Mouse (Mus musculus) kidney, embryonic 15.5 days (tissue): ENCODE results near the gene Larp1. TPM values are rescaled to one million over a fixed set of nuclear protein-coding genes. Genes with fewer than 3 reads are reported as not detected.
A peak's percentile ranks its signal among the peaks of the same experiment; 100 is the strongest.
"Not testable (repeated sequence)": the region's sequence is repeated elsewhere in the genome, so short reads cannot be mapped to it uniquely, and the experiment has no call there.

Source experiments
- ATAC-seq: fragments of 200-750 bp; cut with Nextera tagmentation; replicated peaks from 2 replicates; pipeline ENCODE4 v1.8.0; 2017; ENCODE audit warnings: moderate TSS enrichment; ENCODE audit not compliant: low FRiP score
- H3K27ac ChIP-seq: fragments of 300-500 bp; sonication (generic); 2 replicates; pipeline ENCODE4 v1.5.1; 2015; ENCODE audit warnings: mild to moderate bottlenecking, inconsistent platforms
- H3K27me3 ChIP-seq: fragments of 300-500 bp; sonication (generic); 2 replicates; pipeline ENCODE4 v1.6.1; 2015; ENCODE audit warnings: inconsistent platforms
- H3K36me3 ChIP-seq: fragments of 300-500 bp; sonication (generic); 2 replicates; pipeline ENCODE4 v1.6.1; 2015; ENCODE audit warnings: inconsistent platforms
- H3K4me1 ChIP-seq: fragments of 300-500 bp; sonication (generic); 2 replicates; pipeline ENCODE4 v1.6.1; 2015; ENCODE audit warnings: inconsistent platforms
- H3K4me2 ChIP-seq: fragments of 300-500 bp; sonication (generic); 2 replicates; pipeline ENCODE4 v1.6.1; 2015; ENCODE audit warnings: moderate library complexity, mild to moderate bottlenecking, inconsistent platforms
- H3K4me3 ChIP-seq: fragments of 300-500 bp; sonication (generic); replicated peaks from 2 replicates; pipeline ENCODE4 v1.5.1; 2015; ENCODE audit warnings: mild to moderate bottlenecking, inconsistent platforms
- H3K9ac ChIP-seq: fragments of 300-500 bp; sonication (generic); 2 replicates; pipeline ENCODE4 v1.6.1; 2015; ENCODE audit warnings: mild to moderate bottlenecking, inconsistent platforms
- H3K9me3 ChIP-seq: fragments of 300-500 bp; sonication (generic); replicated peaks from 2 replicates; pipeline ENCODE4 v1.6.1; 2016; ENCODE audit warnings: inconsistent platforms
- WGBS: fragments of 180-500 bp; shearing (Covaris S2); methylation state at CpG from one replicate; pipeline ENCODE4 v1.1.7; 2015; ENCODE audit warnings: mixed read lengths; 5-methylcytosine and 5-hydroxymethylcytosine counted together
- polyA plus RNA-seq: library from polyadenylated mRNA; unstranded; fragments of >200 nt; fragmentation: Nextera tagmentation; extraction: Ambion mirVana; gene quantifications from 2 replicates; pipeline ENCODE4 v1.2.1, GENCODE M21; 2015

Larp1 gene
- polyA plus RNA-seq, 1 experiment from 2014 or later, result 19.3 TPM

DNA sequence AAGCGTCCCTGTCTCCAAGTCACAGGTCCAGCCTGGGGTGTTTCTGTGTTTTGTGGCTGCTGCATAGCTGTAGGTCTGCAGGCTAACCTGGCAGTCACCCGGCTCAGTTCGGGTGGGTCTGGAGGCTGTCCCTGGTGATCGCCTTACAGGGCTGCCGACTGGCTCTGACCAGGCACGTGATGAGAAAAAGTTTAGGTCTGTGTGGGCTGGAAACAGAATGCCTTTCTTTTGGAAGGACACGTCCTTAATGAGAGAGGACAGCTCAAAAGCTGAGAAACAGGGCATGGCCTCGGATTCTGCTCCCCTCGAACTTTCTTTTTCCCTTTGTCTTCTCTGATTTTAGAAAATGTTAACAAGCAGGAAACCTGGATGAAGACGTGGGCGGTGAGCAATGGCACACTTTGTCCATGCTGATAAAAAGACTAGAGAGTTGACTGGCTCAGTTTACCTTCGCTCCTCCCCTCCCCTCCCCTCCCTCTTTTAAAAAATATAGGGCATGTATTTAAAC, 84.2 kb downstream of the Larp1 start, which contains the start of gene Gm12248:
TSS of gene Gm12248 (minus strand) at position 114 of the 508 bp plus-strand sequence.
- 14% methylated on average over 12 of the region's 12 CpGs for WGBS
- Histone ChIP-seq H3K36me3 (no peaks in the 10 kb centered on the region), H3K9ac (no peak within 1 kb of the TSS), H3K4me3 (peak within 1 kb of the TSS; percentile 19), H3K27me3 (0 out of 2 replicates have a peak, but pooled peaks cover 7% of the 10 kb centered on the region), H3K4me2 (peak within 1 kb of the TSS; percentile 51), H3K27ac (no peak within 1 kb of the TSS), H3K4me1 (peaks cover 23% of the 10 kb centered on the region), H3K9me3 (no peaks in the 10 kb centered on the region)
- peak; percentile 85 for ATAC-seq

DNA sequence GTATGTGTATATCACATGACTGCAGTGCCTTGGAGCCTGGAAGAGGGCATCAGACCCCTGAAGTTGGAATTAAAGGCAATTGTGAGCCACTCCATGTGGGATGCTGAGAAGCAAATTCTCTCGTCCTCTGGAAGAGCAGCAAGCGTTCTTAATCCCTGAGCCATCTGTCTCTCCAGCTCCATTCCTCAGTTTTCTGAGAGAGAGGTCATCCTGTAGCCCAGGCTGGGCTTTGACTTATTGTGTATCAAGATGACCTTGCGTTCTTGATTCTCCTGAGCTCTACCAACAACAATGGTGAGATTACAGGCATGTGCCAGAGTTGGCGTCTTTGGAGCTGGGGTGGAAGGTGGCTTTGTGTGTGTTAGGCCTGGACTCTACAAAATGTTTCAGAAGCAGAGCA, 85.9 kb downstream of the Larp1 start:
- Histone ChIP-seq H3K4me3 (no peak overlapping the region), H3K36me3 (no peaks in the 10 kb centered on the region), H3K27me3 (0 out of 2 replicates have a peak, but pooled peaks cover 10% of the 10 kb centered on the region), H3K9me3 (no peaks in the 10 kb centered on the region), H3K4me1 (peaks cover 23% of the 10 kb centered on the region), H3K9ac (no peak overlapping the region), H3K4me2 (no peak overlapping the region), H3K27ac (no peak overlapping the region)
- WGBS, result 86% methylated on average over 4 of the region's 4 CpGs
- ATAC-seq, result no peak

DNA sequence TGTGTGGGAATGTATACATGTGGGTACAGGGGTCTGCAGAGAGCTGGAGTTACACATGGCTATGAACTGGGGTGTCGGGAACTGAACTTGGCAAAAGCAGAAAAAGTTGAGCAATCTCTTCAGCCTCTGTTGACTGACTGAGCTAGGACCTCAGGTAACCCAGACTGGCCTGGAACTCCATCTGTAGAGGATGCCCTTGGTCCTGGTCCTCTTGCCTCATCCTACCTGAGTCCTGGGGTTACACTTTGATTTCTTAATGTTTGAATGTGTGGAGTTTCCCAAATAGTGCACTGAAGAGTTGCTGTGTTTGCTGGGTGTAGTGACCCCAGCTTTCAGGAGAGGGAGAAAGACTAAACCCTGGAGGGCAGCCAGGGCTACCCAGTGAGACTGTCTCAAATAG, 86.7 kb downstream of the Larp1 start:
- Histone ChIP-seq H3K27ac (no peak overlapping the region), H3K36me3 (no peaks in the 10 kb centered on the region), H3K9ac (no peak overlapping the region), H3K4me1 (peaks cover 23% of the 10 kb centered on the region), H3K4me2 (no peak overlapping the region), H3K9me3 (no peaks in the 10 kb centered on the region), H3K27me3 (0 out of 2 replicates have a peak, but pooled peaks cover 10% of the 10 kb centered on the region), H3K4me3 (no peak overlapping the region)
- WGBS, result 80% methylated on average over 1 of the region's 1 CpGs
- ATAC-seq, result no peak

DNA sequence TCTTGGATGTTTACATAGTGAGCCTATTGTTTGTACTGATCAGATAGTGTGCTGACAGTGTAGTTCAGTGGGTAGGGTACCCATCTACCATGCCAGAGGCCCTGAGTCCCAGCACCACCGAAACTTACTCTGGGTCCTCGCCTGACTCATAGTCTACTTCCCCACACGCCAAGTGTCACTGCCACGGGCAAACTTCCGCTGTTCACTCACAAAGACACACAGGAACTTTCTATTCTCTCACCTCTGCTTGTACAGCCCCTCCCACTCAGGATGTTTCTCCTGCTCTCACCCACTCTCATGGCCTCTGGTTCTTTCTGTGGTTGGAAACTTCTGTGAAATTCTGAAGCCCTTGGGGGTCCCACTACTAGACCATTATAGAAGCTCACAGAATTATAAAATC, 87.3 kb downstream of the Larp1 start:
- no peak for ATAC-seq
- Histone ChIP-seq H3K9ac (no peak overlapping the region), H3K4me1 (peaks cover 23% of the 10 kb centered on the region), H3K4me2 (no peak overlapping the region), H3K27ac (no peak overlapping the region), H3K4me3 (no peak overlapping the region), H3K36me3 (no peaks in the 10 kb centered on the region), H3K27me3 (0 out of 2 replicates have a peak, but pooled peaks cover 10% of the 10 kb centered on the region), H3K9me3 (no peaks in the 10 kb centered on the region)
- WGBS, result 64% methylated on average over 5 of the region's 5 CpGs

- Histone ChIP-seq H3K4me2 (peak overlapping the region; percentile 83), H3K36me3 (no peaks in the 10 kb centered on the region), H3K9me3 (no peaks in the 10 kb centered on the region), H3K27ac (no peak overlapping the region), H3K4me3 (peak overlapping the region; percentile 44), H3K27me3 (0 out of 2 replicates have a peak, but pooled peaks cover 10% of the 10 kb centered on the region), H3K4me1 (peaks cover 23% of the 10 kb centered on the region), H3K9ac (no peak overlapping the region)
- WGBS, result 59% methylated on average over 20 of the region's 20 CpGs
- no peak for ATAC-seq
These were observed 88.2 kb downstream of the Larp1 start for GRCm38 (mm10) chr11:58096821-58097620.

DNA sequence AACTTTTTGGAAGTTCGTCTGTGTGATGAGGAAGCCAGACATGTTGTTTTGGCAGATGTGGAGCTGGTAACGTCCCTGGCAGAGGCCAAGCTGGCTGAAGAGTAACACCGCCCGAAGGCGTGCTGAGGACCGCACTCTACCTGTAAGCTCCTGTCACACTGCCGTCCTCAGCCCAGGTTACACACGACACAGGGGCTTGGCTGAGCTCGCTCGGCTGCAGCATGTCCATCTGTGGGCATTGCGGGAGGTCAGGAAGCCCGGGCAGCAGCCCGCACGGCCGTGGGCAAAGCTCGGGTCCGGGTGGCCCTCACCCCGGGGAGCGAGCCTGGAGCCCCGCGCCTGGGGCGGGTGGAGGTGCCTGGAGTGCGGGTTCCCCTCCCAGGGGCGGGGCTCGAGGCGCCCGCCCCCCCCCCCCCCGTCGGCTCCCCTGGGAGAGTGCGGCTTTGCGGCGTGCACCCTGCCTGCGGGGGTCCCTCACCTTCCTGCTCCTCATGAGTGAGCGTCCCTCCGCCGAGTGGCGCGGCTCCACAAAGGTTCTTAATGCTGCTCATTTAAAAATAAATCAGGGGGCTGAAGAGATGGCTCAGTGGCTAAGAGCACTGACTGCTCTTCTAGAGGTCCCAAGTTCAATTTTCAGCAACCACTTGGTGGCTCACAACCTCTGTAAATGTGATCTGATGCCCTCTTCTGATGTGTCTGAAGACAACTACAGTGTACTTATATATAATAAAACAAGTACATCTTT, 88.9 kb downstream of the Larp1 start:
- 1% methylated on average over 32 of the region's 38 CpGs for WGBS
- no peak overlapping the region for H3K27ac ChIP-seq
- H3K9me3 ChIP-seq, result no peaks in the 10 kb centered on the region
- peak overlapping the region; percentile 35; the same call in 1 of the 2 replicates for H3K9ac ChIP-seq
- peak; percentile 47 for ATAC-seq
- peak overlapping the region; percentile 44 for H3K4me3 ChIP-seq
- H3K36me3 ChIP-seq, result no peaks in the 10 kb centered on the region
- peaks cover 21% of the 10 kb centered on the region for H3K4me1 ChIP-seq
- peak overlapping the region; percentile 83 for H3K4me2 ChIP-seq
- H3K27me3 ChIP-seq, result 0 out of 2 replicates have a peak, but pooled peaks cover 10% of the 10 kb centered on the region

DNA sequence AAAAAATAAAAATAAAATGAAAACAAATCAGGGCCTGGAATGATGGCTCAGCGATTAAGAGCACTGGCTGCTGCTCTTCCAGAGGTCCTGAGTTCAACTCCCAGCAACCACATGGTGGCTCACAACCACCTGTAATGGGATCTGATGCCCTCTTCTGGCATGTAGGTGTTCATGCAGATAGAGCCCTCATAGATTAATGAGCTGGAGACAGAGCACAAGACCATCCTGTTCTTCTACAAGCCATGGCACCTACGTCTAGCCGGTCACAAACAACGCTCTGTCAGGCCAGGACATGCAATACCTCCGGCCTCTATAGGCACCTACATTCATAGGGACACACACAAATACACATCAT, 89.5 kb downstream of the Larp1 start:
- not testable (repeated sequence) for ATAC-seq, H3K27me3 ChIP-seq, H3K27ac ChIP-seq, H3K9me3 ChIP-seq, H3K36me3 ChIP-seq, H3K9ac ChIP-seq
- peak overlapping the region; percentile 83 for H3K4me2 ChIP-seq
- H3K4me3 ChIP-seq, result peak overlapping the region; percentile 44; the same call in 1 of the 2 replicates
- H3K4me1 ChIP-seq, result peaks cover 21% of the 10 kb centered on the region
- 67% methylated on average over 5 of the region's 5 CpGs for WGBS

DNA sequence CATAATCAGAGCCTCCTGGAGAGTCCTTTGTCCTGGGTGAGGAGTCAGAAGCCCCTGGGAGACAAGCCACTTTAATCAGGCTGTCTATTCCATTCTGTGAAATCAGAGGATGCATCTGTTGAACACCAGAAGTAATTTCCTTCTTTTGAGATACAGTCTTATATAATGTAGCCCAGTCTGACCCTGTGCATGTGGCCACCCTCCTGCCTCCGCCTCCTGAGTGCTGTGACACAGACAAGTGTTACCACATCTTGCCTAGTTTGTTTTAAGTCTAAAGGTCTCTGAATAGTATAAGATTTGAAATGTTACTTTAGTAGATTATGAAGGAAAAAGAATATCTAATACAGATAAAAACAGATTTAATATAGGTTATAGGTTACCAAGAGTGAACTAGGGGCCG, 91.1 kb downstream of the Larp1 start:
- Histone ChIP-seq H3K9ac (no peak overlapping the region), H3K36me3 (no peaks in the 10 kb centered on the region), H3K27me3 (0 out of 2 replicates have a peak, but pooled peaks cover 10% of the 10 kb centered on the region), H3K9me3 (no peaks in the 10 kb centered on the region), H3K4me2 (no peak overlapping the region), H3K4me1 (peaks cover 27% of the 10 kb centered on the region), H3K4me3 (no peak overlapping the region), H3K27ac (no peak overlapping the region)
- no peak for ATAC-seq
- 86% methylated on average over 2 of the region's 2 CpGs for WGBS

GRCm38 (mm10) chr11:58101194-58101720, 92.4 kb downstream of the Larp1 start:
- Histone ChIP-seq H3K4me1 (peaks cover 34% of the 10 kb centered on the region), H3K9me3 (no peaks in the 10 kb centered on the region), H3K27me3 (0 out of 2 replicates have a peak, but pooled peaks cover 10% of the 10 kb centered on the region), H3K9ac (no peak overlapping the region), H3K27ac (no peak overlapping the region), H3K36me3 (no peaks in the 10 kb centered on the region), H3K4me2 (no peak overlapping the region), H3K4me3 (no peak overlapping the region)
- no peak for ATAC-seq
- WGBS, result 89% methylated on average over 4 of the region's 4 CpGs

GRCm38 (mm10) chr11:58102146-58102545, 93.3 kb downstream of the Larp1 start:
- Histone ChIP-seq H3K4me3 (no peak overlapping the region), H3K27ac (no peak overlapping the region; the same call in 1 of the 2 replicates), H3K9ac (no peak overlapping the region), H3K9me3 (no peaks in the 10 kb centered on the region), H3K36me3 (no peaks in the 10 kb centered on the region), H3K4me1 (peaks cover 35% of the 10 kb centered on the region), H3K27me3 (0 out of 2 replicates have a peak, but pooled peaks cover 8% of the 10 kb centered on the region), H3K4me2 (no peak overlapping the region)
- 84% methylated on average over 3 of the region's 3 CpGs for WGBS
- ATAC-seq, result no peak

DNA sequence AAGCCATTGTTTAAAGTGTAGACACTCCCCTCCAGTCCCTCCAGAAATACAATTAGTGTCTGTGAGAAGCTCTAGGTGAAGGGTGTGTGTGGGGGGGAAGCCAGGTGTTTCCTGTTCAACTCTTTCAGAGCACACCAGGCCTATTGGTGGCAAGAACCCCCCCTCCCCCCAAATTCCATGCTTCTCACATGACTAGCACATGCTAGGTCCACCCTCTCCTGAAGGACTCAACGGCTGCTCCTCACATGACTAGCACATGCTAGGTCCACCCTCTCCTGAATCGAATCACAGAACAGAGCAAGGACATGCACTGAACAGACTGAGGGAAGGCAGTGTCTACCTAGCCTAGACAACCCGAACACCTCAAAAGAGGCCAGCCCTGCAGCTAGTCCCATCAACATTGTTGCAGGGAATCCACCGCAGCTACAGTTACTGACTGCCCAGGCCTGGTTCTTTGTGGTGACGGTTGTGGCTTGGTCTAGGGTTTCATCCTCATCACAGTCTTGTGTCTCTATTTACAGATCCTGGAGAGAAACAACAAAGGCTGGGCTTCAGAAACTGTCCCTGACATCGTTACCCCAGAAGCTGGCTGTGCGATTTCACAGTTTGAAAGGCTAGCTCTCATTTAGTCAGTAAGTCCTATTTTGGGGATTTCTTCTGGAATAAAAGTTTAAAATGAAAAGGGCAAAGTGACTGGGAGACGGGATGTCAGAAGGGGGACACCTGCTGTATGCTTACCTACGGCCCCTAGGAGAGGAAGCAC, 93.9 kb downstream of the Larp1 start:
- 85% methylated on average over 9 of the region's 9 CpGs for WGBS
- H3K4me3 ChIP-seq, result peak overlapping the region; percentile 88

More for the DNA sequence above, 93.9 kb downstream of the Larp1 start:
- H3K9me3 ChIP-seq, result no peaks in the 10 kb centered on the region
- H3K27me3 ChIP-seq, result 0 out of 2 replicates have a peak, but pooled peaks cover 3% of the 10 kb centered on the region
- no peaks in the 10 kb centered on the region for H3K36me3 ChIP-seq
- no peak for ATAC-seq
- H3K4me1 ChIP-seq, result peaks cover 33% of the 10 kb centered on the region
- no peak overlapping the region for H3K9ac ChIP-seq
- peak overlapping the region; percentile 94; the same call in 1 of the 2 replicates for H3K27ac ChIP-seq
- H3K4me2 ChIP-seq, result peak overlapping the region; percentile 66
